Mouse (Mus musculus) kidney, postnatal 10 days (tissue): Measurements from ENCODE around the gene Armc12.

Experiments
- DNase-seq: peaks from one replicate; pipeline ENCODE4 v3.0.0; 2021; ENCODE audit warnings: mixed read lengths

Gene Armc12

GRCm38 (mm10) chr17:28513844-28514243 lies 16.8 kb upstream of the Armc12 start:
- no peak for DNase-seq

GRCm38 (mm10) chr17:28514555-28514954 lies 16.1 kb upstream of the Armc12 start:
- DNase-seq, result no peak

GRCm38 (mm10) chr17:28515431-28516341 lies 14.9 kb upstream of the Armc12 start:
- no peak for DNase-seq

- DNase-seq, result no peak
These were observed 13.7 kb upstream of the Armc12 start for GRCm38 (mm10) chr17:28516881-28517280.

GRCm38 (mm10) chr17:28517441-28517955 lies 13.1 kb upstream of the Armc12 start, which contains the start of gene Fkbp5:
Gene Fkbp5, minus strand, starts transcription at chr17:28517527.
- peak; percentile 66 for DNase-seq

- DNase-seq, result peak; percentile 93
These were observed 12.5 kb upstream of the Armc12 start for GRCm38 (mm10) chr17:28517956-28518614.

GRCm38 (mm10) chr17:28518615-28519071 lies 12.0 kb upstream of the Armc12 start:
- peak; percentile 20 for DNase-seq

GRCm38 (mm10) chr17:28519827-28520226 lies 10.8 kb upstream of the Armc12 start:
- no peak for DNase-seq

- DNase-seq, result no peak
These were observed 10.0 kb upstream of the Armc12 start for GRCm38 (mm10) chr17:28520561-28520960.

GRCm38 (mm10) chr17:28521071-28521726 lies 9.4 kb upstream of the Armc12 start:
- DNase-seq, result no peak

- DNase-seq, result no peak
These were observed 8.7 kb upstream of the Armc12 start for GRCm38 (mm10) chr17:28521920-28522319.

- peak; percentile 93 for DNase-seq
These were observed 7.8 kb upstream of the Armc12 start for GRCm38 (mm10) chr17:28522623-28523354.

GRCm38 (mm10) chr17:28523355-28524008 lies 7.1 kb upstream of the Armc12 start:
- no peak for DNase-seq

GRCm38 (mm10) chr17:28524009-28524695 lies 6.5 kb upstream of the Armc12 start:
- no peak for DNase-seq

- no peak for DNase-seq
These were observed 5.7 kb upstream of the Armc12 start for GRCm38 (mm10) chr17:28524831-28525430.

GRCm38 (mm10) chr17:28527184-28528042 lies 3.2 kb upstream of the Armc12 start:
- no peak for DNase-seq

- peak; percentile 92 for DNase-seq
These were observed 2.6 kb upstream of the Armc12 start for GRCm38 (mm10) chr17:28528043-28528351.

GRCm38 (mm10) chr17:28529116-28529515 lies 1.5 kb upstream of the Armc12 start:
- DNase-seq, result no peak

- DNase-seq, result no peak
These were observed 1.3 kb downstream of the Armc12 start for GRCm38 (mm10) chr17:28531946-28532345.

GRCm38 (mm10) chr17:28532557-28532956 lies 2.0 kb downstream of the Armc12 start:
- DNase-seq, result no peak
